Mouse (Mus musculus) MN1 (cell line): Measurements from ENCODE around the gene Ubxn1.
"Not testable (repeated sequence)": the region's sequence is repeated elsewhere in the genome, so short reads cannot be mapped to it uniquely, and the experiment has no call there.

Experiments used
- DNase-seq: peaks from one replicate; pipeline ENCODE4 v3.0.0-alpha.2; 2016; ENCODE audit warnings: low spot score

The Ubxn1 gene

GRCm38 (mm10) chr19:8871267-8872186 lies at the start of gene Ubxn1:
TSS of gene Ubxn1 (plus strand) at chr19:8871496.
- peak; percentile 92 for DNase-seq

GRCm38 (mm10) chr19:8822696-8823095 lies 48.6 kb upstream of the Ubxn1 start:
- DNase-seq: no peak

DNA sequence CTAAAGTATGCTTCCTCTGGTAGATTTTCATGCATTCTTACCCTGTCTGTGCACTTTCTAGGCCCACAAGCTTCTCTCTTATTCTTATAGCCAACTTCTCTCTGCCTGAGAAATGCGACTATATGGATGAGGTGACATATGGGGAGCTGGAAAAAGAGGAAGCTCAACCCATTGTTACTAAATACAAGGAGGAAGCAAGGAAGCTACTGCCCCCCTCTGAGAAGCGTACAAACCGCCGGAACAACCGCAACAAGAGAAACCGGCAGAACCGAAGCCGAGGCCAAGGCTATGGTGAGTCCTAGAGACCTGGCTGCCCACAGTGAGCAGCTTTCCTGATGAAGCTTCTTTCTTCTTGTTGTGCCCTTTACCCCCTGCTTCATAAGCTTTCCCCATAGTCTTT lies 41.6 kb upstream of the Ubxn1 start, which contains the start of gene AC129217.1:
TSS of gene AC129217.1 (plus strand) at position 114 of the 400 bp plus-strand sequence.
- no peak for DNase-seq

- DNase-seq: no peak
Observed at GRCm38 (mm10) chr19:8830664-8831063, 40.6 kb upstream of the Ubxn1 start.

- no peak for DNase-seq
Observed at GRCm38 (mm10) chr19:8831262-8831661, 40.0 kb upstream of the Ubxn1 start.

DNA sequence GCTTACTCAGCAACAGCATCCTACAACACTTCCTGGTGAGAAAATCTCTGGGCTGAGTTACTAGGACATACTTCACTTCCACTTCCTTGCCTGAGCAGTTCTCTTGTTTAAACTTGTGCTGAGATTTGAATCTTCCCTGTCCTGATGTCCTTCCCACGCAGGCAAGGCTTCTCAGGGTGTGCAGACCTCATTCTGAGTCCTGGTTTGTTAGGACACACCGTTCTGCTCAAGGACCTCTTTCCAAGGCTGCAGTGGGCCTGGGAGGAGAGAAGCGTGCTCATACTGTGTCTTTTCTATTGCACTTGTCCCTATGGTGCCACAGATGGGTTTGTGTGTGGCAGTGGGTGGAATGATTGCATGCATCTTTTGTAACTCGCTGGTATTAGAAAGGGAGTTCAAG lies 38.3 kb upstream of the Ubxn1 start:
- DNase-seq: no peak

- DNase-seq: not testable (repeated sequence)
Observed at GRCm38 (mm10) chr19:8836327-8836726, 35.0 kb upstream of the Ubxn1 start.

DNA sequence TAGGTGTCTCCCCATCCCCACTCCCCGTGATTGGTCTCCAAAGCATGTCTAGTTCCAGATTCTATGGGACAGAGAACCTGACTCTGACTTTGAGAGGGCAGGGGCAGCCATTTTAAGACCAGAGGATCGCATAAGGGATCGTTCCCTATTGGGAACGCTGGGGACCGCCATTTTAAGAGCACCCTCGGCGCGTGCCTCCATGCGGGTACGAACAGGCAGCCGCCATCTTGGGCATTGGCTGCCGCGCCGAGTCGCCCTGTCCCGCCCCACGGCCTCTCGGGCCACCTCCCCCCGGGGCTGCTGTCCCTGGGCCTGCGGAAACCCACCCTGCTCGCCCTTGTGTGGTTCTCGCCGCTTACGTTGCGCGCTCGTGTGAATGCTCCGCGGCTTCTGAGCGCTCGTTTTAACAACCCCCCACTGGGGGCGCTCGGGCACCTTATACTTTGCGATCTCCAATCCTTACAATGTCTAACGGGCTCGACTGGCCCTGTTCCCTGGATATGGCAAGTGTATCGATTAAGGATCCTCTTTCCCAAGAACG lies 34.0 kb upstream of the Ubxn1 start, which contains the start of gene Bscl2:
TSS of gene Bscl2 (plus strand) at position 217 of the 541 bp plus-strand sequence.
- DNase-seq: no peak

DNA sequence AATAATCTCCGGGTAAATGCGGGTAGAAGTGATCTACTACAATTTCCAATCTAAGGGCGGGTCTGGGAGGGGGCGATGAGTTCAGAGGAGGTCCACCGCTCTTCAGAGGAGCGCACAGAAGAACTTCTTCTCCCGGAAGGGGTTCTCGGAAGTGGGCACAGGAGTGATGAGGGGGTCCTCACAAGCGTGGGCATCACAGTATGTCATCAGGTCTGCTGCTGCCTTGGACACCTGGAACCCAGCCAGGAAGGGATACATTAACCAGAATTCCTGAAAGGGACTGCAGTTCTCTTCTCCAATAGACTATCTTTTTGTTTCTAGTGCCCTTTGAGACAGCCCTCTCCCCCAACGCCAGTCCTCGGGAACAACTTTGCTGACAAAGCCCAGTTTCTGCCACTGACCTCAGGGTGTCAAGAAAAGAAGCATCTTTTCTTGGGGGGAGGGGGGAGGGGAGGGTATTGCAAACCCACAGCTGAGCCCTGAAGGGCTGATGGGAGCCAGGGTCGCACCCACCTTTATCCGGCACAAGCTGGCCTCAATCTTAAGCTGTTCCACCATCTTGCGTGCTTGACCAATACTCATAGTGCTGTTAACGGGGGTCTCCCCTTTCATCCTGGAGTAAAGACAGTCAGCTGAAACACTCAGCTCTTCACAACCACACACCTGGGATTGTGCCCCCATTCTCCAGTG lies 33.1 kb upstream of the Ubxn1 start:
- DNase-seq: no peak

DNA sequence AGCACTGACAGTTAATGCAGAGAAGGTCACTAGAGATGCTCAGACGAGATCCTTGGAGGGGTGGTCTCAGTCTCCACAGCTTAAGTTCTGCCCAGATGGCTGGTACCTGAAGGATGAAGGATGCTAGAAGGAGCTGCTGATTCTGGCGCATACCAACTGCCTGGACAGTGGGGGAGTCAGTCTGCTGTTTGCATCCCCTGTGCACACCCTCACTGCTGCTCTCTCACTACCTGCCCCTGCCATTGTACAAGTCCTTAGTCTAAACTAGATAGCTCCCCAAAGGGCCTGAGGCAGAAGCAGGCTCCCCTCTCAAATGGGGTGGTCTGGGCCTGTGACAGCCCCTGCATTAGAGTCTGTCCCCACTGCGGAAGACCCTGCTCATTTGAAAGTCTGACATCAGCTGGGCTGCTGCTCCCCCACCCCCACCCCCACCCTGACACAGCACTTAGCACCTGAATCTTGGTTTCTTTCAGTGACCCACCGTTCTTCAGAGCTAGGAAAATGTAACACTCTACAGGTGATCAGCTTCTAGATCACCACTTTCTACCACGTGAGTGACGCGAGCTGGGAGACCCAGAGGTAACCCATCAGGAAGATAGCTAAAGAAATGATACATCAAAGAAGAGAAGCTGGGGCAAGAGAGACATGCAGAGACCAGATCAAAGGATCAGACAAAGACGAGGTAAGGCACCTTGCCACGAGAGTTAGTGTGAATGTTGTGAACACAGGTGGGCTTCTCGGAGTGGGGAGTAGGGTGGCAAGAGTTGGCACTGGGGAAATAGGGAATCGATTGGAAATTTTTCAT lies 32.0 kb upstream of the Ubxn1 start, which contains the start of gene Gng3:
TSS of gene Gng3 (minus strand) at position 92 of the 805 bp plus-strand sequence.
- DNase-seq: no peak

GRCm38 (mm10) chr19:8839908-8840791 lies 31.1 kb upstream of the Ubxn1 start:
- DNase-seq: peak; percentile 54

DNA sequence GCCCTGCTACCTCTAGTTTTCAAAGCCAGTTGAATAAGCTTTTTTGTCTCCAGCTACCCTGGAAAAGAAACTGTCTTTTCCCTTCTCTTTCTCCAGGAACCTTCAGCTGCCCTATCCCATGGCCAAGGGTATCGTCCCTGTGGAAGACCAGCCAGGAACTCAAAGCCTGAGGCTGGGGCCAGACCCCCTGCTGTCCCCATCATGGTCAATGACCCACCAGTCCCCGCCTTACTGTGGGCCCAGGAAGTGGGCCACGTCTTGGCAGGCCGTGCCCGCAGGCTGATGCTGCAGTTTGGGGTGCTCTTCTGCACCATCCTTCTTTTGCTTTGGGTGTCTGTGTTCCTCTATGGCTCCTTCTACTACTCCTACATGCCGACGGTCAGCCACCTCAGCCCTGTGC lies 30.3 kb upstream of the Ubxn1 start:
- DNase-seq: no peak

DNA sequence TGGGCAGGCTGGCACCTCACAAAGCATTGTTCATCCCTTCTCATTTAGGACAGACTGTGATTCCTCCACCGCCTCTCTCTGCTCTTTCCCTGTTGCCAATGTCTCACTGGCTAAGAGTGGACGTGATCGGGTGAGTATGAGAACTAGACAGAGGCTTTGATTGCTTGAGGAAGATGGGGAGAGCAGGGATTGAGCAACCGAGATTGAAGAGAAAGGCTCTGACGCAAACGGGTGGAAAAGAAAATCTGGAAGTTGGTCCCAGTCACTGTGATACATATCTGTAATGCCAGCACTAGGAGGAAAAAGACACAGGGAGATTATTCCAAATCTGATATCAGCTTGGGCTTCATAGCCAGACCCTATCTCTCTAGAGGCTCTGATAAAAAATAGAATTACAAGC lies 28.3 kb upstream of the Ubxn1 start:
- no peak for DNase-seq

DNA sequence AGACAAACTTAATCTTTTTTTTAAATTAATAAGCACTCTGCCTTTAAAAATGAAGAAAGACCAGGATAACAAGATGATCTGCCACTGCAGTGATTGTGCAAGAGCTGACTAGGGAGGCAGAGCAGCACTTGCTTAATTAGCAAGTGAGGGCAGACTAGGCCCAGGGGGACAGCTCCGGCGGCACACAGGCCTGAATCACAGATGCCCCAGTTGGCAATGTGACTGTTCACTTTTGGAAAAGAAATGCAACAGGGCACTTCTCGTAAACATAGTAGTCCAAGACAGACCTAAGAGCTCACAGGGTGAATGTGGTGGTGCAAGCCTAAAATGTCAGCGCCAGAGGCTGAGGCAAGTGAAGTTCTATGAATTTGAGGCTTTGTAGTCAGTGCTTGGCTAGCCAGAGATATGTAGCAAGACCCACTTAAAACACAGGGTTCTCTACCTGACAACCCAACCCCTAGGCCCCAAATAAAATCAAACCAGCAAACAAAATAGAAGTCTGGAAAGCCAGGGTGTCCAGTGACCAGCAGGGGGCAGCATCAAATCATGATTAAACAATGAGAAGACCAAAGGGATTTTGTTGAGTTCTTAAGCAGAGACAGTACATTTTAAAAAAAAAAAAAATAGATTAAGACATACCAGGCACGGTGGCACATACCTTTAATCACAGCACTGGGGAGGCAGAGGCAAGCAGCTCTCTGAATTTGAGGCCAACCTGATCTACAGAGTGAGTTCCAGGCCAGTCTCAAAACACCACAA lies 26.7 kb upstream of the Ubxn1 start:
- peak; percentile 79 for DNase-seq

- DNase-seq: no peak
Observed at GRCm38 (mm10) chr19:8848356-8848755, 22.9 kb upstream of the Ubxn1 start.

- peak; percentile 82 for DNase-seq
Observed at GRCm38 (mm10) chr19:8850402-8850901, 20.8 kb upstream of the Ubxn1 start, which contains the start of gene Lrrn4cl. TSS of gene Lrrn4cl (plus strand) at chr19:8850768.

DNA sequence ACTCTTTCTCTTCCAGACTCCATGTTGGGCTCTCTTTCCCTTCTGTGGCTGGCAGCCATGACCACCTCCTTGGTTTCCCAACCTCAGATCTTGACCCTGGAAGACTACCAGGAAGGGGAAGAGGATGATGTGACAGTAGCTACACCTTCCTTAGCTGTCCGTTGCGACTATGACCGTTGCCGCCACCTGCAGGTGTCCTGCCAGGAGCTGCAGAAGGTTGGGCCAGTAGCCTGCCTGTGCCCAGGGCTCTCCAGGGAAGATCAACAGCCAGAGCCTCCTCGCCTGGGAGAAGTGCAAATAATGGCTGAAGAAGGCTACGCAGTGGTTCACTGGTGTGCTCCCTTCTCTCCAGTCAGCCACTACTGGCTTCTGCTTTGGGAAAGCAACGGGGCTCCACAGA lies 19.7 kb upstream of the Ubxn1 start:
- no peak for DNase-seq

DNA sequence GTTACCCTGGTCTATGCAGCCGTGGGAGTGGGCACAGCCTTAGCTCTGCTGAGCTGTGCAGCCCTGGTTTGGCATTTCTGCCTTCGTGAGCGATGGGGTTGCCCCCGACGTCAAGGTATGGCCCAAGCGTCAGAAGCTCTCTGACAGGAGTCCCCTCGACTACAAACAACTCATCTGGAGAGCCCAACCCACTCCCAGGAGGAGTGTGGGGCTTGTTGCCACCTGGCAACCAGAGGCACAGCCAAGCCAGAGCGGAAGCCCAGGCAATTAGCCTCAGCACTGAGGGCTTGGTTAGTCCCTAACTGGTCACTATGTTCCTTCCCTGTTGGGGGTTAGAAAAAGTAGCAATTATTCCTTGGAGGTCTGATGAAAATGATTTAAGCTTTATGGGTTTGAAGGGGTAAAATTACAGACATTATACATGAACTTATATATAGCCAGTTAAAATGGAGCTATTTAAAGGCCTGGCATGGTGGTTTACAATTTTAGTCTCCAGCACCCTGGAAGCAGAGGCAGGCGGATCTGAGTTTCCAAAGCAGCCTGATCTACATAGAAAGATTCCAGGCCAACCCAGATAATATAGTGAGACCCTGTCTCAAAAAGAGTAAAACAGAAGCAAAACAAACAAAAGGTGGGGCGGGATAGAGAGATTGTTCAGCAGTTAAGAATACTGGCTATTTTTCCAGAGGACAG lies 18.9 kb upstream of the Ubxn1 start:
- no peak for DNase-seq

DNA sequence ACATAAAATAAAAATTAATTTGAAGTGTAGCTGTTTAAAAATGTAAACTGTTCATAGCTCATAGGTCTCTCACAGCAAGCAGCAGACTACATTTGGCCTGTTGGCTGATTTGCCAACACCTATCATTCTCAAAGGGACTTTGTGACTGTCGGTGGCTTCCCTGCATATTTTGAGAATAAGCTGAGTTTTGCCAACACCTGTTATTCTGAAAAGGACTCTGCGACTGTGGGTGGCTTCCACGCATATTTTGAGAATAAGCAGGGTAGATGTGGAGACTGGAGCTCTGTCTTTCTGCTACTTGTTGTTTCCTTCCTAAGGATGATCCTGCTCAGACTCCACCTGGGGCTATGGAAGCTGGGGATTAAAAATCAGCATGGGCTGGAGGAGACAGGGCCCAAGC lies 18.2 kb upstream of the Ubxn1 start:
- no peak for DNase-seq
